Mouse (Mus musculus) E14TG2a.4 (cell line): ENCODE data around the gene Tmem132a.

Source experiments
- CTCF ChIP-seq: conservative IDR thresholded peaks from 2 replicates; pipeline ENCODE4 v1.5.1; 2014; ENCODE audit warnings: low read length
- NANOG ChIP-seq: IDR thresholded peaks from 2 replicates; pipeline ENCODE4 v1.6.1; 2014; ENCODE audit warnings: borderline replicate concordance, low read length, mixed read lengths

GRCm38 (mm10) chr19:10811471-10811870 is 58.3 kb downstream of the Tmem132a start:
- no peak for TF ChIP-seq CTCF
- TF ChIP-seq NANOG: no peak
